Mouse (Mus musculus): ENCODE measurements at regions not wholly inside any gene's neighbourhood (a gene's known extent, or its start where the extent isn't known, plus 50 kb on each side); places are given as distances from the start of the nearest gene placed in this dataset.

- Histone ChIP-seq H3K27ac (ENCODE audit: insufficient read depth, low read length) (peak overlapping the region; percentile 55), H3K27me3 (ENCODE audit: control insufficient read depth, insufficient read depth, low read length) (no peaks in the 10 kb centered on the region), H3K4me3 (replicated peaks; ENCODE audit: insufficient read depth, low read depth, low read length) (no peak overlapping the region), H3K4me1 (ENCODE audit: control insufficient read depth, insufficient read depth, low read length) (peaks cover 10% of the 10 kb centered on the region; the same call in 1 of the 2 replicates)
- TF ChIP-seq POLR2A (IDR thresholded peaks at IDR 0.05; ENCODE audit: borderline replicate concordance, insufficient read depth, low read length), result no peak
- TF ChIP-seq CTCF (IDR thresholded peaks at IDR 0.05; ENCODE audit: borderline replicate concordance, insufficient read depth, low read depth, low read length), result no peak
- peak in 1 of 2 experiments; percentile 32 for DNase-seq
- WGBS, result 92% methylated on average over 3 of the region's 3 CpGs
Measured at GRCm38 (mm10) chr10:109129068-109129467, 118.3 kb upstream of the Syt1 start.

GRCm38 (mm10) chr10:109126699-109127098, 115.9 kb upstream of the Syt1 start:
- WGBS, result 99% methylated on average over 2 of the region's 2 CpGs
- no peaks in the 10 kb centered on the region for H3K27me3 ChIP-seq (ENCODE audit: control insufficient read depth, insufficient read depth, low read length)
- H3K4me1 ChIP-seq (ENCODE audit: control insufficient read depth, insufficient read depth, low read length), result peaks cover 10% of the 10 kb centered on the region; the same call in 1 of the 2 replicates
- no peak overlapping the region for H3K27ac ChIP-seq (ENCODE audit: insufficient read depth, low read length)
- DNase-seq, result no peak
- TF ChIP-seq CTCF (IDR thresholded peaks at IDR 0.05; ENCODE audit: borderline replicate concordance, insufficient read depth, low read depth, low read length), result no peak
- TF ChIP-seq POLR2A (IDR thresholded peaks at IDR 0.05; ENCODE audit: borderline replicate concordance, insufficient read depth, low read length), result no peak
- H3K4me3 ChIP-seq (replicated peaks; ENCODE audit: insufficient read depth, low read depth, low read length), result no peak overlapping the region

- TF ChIP-seq CTCF (IDR thresholded peaks at IDR 0.05; ENCODE audit: borderline replicate concordance, insufficient read depth, low read depth, low read length) (no peak), POLR2A (IDR thresholded peaks at IDR 0.05; ENCODE audit: borderline replicate concordance, insufficient read depth, low read length) (no peak)
- Histone ChIP-seq H3K4me1 (ENCODE audit: control insufficient read depth, insufficient read depth, low read length) (no peaks in the 10 kb centered on the region), H3K27me3 (ENCODE audit: control insufficient read depth, insufficient read depth, low read length) (no peaks in the 10 kb centered on the region; the same call in 1 of the 2 replicates), H3K27ac (ENCODE audit: insufficient read depth, low read length) (no peak overlapping the region), H3K4me3 (replicated peaks; ENCODE audit: insufficient read depth, low read depth, low read length) (no peak overlapping the region)
- 95% methylated on average over 5 of the region's 5 CpGs for WGBS
- DNase-seq, result no peak
Measured at GRCm38 (mm10) chr10:109117143-109117542, 106.4 kb upstream of the Syt1 start.

GRCm38 (mm10) chr10:109115013-109115627, 104.3 kb upstream of the Syt1 start:
- no peaks in the 10 kb centered on the region; the same call in 1 of the 2 replicates for H3K27me3 ChIP-seq (ENCODE audit: control insufficient read depth, insufficient read depth, low read length)
- no peak overlapping the region for H3K4me3 ChIP-seq (replicated peaks; ENCODE audit: insufficient read depth, low read depth, low read length)
- 89% methylated on average over 4 of the region's 4 CpGs for WGBS
- H3K4me1 ChIP-seq (ENCODE audit: control insufficient read depth, insufficient read depth, low read length), result no peaks in the 10 kb centered on the region
- H3K27ac ChIP-seq (ENCODE audit: insufficient read depth, low read length), result no peak overlapping the region
- TF ChIP-seq CTCF (IDR thresholded peaks at IDR 0.05; ENCODE audit: borderline replicate concordance, insufficient read depth, low read depth, low read length) (no peak), POLR2A (IDR thresholded peaks at IDR 0.05; ENCODE audit: borderline replicate concordance, insufficient read depth, low read length) (no peak)
- DNase-seq, result no peak

GRCm38 (mm10) chr10:109105781-109106180, 95.0 kb upstream of the Syt1 start:
- no peak for DNase-seq
- TF ChIP-seq CTCF (IDR thresholded peaks at IDR 0.05; ENCODE audit: borderline replicate concordance, insufficient read depth, low read depth, low read length) (no peak), POLR2A (IDR thresholded peaks at IDR 0.05; ENCODE audit: borderline replicate concordance, insufficient read depth, low read length) (no peak)
- 73% methylated on average over 2 of the region's 2 CpGs for WGBS

GRCm38 (mm10) chr10:109092219-109092618, 81.4 kb upstream of the Syt1 start:
- no peak for DNase-seq
- Histone ChIP-seq H3K4me1 (ENCODE audit: control insufficient read depth, insufficient read depth, low read length) (no peaks in the 10 kb centered on the region), H3K4me3 (replicated peaks; ENCODE audit: insufficient read depth, low read depth, low read length) (no peak overlapping the region), H3K27me3 (ENCODE audit: control insufficient read depth, insufficient read depth, low read length) (no peaks in the 10 kb centered on the region), H3K27ac (ENCODE audit: insufficient read depth, low read length) (no peak overlapping the region)
- 36% methylated on average over 4 of the region's 4 CpGs for WGBS
- TF ChIP-seq CTCF (IDR thresholded peaks at IDR 0.05; ENCODE audit: borderline replicate concordance, insufficient read depth, low read depth, low read length) (no peak), POLR2A (IDR thresholded peaks at IDR 0.05; ENCODE audit: borderline replicate concordance, insufficient read depth, low read length) (no peak)

More at GRCm38 (mm10) chr10:109105781-109106180, 95.0 kb upstream of the Syt1 start:
- Histone ChIP-seq H3K4me3 (replicated peaks; ENCODE audit: insufficient read depth, low read depth, low read length) (no peak overlapping the region), H3K27ac (ENCODE audit: insufficient read depth, low read length) (no peak overlapping the region), H3K27me3 (ENCODE audit: control insufficient read depth, insufficient read depth, low read length) (no peaks in the 10 kb centered on the region; the same call in 1 of the 2 replicates), H3K4me1 (ENCODE audit: control insufficient read depth, insufficient read depth, low read length) (no peaks in the 10 kb centered on the region)

- TF ChIP-seq CTCF (IDR thresholded peaks at IDR 0.05; ENCODE audit: borderline replicate concordance, insufficient read depth, low read depth, low read length), result no peak
- Histone ChIP-seq H3K4me1 (ENCODE audit: control insufficient read depth, insufficient read depth, low read length) (no peaks in the 10 kb centered on the region), H3K4me3 (replicated peaks; ENCODE audit: insufficient read depth, low read depth, low read length) (no peak overlapping the region), H3K27me3 (ENCODE audit: control insufficient read depth, insufficient read depth, low read length) (no peaks in the 10 kb centered on the region), H3K27ac (ENCODE audit: insufficient read depth, low read length) (no peak overlapping the region)
- no peak for DNase-seq
- 43% methylated on average over 7 of the region's 7 CpGs for whole genome bisulfite sequencing
Measured at GRCm38 (mm10) chr10:109079773-109080172, 69.0 kb upstream of the Syt1 start.

GRCm38 (mm10) chr10:109074218-109074617, 63.4 kb upstream of the Syt1 start:
- Histone ChIP-seq H3K27ac (ENCODE audit: insufficient read depth, low read length) (no peak overlapping the region), H3K27me3 (ENCODE audit: control insufficient read depth, insufficient read depth, low read length) (no peaks in the 10 kb centered on the region), H3K4me1 (ENCODE audit: control insufficient read depth, insufficient read depth, low read length) (peaks cover 2% of the 10 kb centered on the region; the same call in 1 of the 2 replicates), H3K4me3 (replicated peaks; ENCODE audit: insufficient read depth, low read depth, low read length) (no peak overlapping the region)
- WGBS, result 25% methylated on average over 7 of the region's 7 CpGs
- TF ChIP-seq POLR2A (IDR thresholded peaks at IDR 0.05; ENCODE audit: borderline replicate concordance, insufficient read depth, low read length) (no peak), CTCF (IDR thresholded peaks at IDR 0.05; ENCODE audit: borderline replicate concordance, insufficient read depth, low read depth, low read length) (no peak)
- DNase-seq, result peak in 1 of 2 experiments; percentile 8
